Mouse (Mus musculus): ENCODE measurements at regions not wholly inside any gene's neighbourhood (a gene's known extent, or its start where the extent isn't known, plus 50 kb on each side); places are given as distances from the start of the nearest gene placed in this dataset.

GRCm38 (mm10) chr13:35229601-35230000 is 202.7 kb upstream of the Eci2 start:
- Histone ChIP-seq H3K4me3 (no peak overlapping the region), H3K27ac (no peak overlapping the region), H3K27me3 (ENCODE audit: low read depth, poor library complexity, severe bottlenecking) (no peaks in the 10 kb centered on the region), H3K4me1 (no peaks in the 10 kb centered on the region), H3K9me3 (replicated peaks) (no peaks in the 10 kb centered on the region), H3K36me3 (no peaks in the 10 kb centered on the region)
- 81% methylated on average over 2 of the region's 2 CpGs for WGBS
- no peak for DNase-seq (ENCODE audit: low spot score)

- Histone ChIP-seq H3K4me3 (no peak overlapping the region), H3K9me3 (replicated peaks) (no peaks in the 10 kb centered on the region), H3K4me1 (no peaks in the 10 kb centered on the region), H3K27ac (no peak overlapping the region), H3K27me3 (ENCODE audit: low read depth, poor library complexity, severe bottlenecking) (no peaks in the 10 kb centered on the region), H3K36me3 (no peaks in the 10 kb centered on the region)
- no peak for DNase-seq (ENCODE audit: low spot score)
- 100% methylated on average over 1 of the region's 1 CpGs for WGBS
Observed at GRCm38 (mm10) chr13:35233636-35234035, 206.7 kb upstream of the Eci2 start.

- H3K4me3 ChIP-seq = no peak overlapping the region
- H3K27ac ChIP-seq = no peak overlapping the region
- no peak for DNase-seq (ENCODE audit: low spot score)
- H3K4me1 ChIP-seq = no peaks in the 10 kb centered on the region
- WGBS = 75% methylated on average over 2 of the region's 2 CpGs
- no peaks in the 10 kb centered on the region for H3K9me3 ChIP-seq (replicated peaks)
- no peaks in the 10 kb centered on the region for H3K27me3 ChIP-seq (ENCODE audit: low read depth, poor library complexity, severe bottlenecking)
- H3K36me3 ChIP-seq = no peaks in the 10 kb centered on the region
Observed at GRCm38 (mm10) chr13:35241443-35241842, 214.5 kb upstream of the Eci2 start.

- no peaks in the 10 kb centered on the region for H3K9me3 ChIP-seq (replicated peaks)
- no peak for DNase-seq (ENCODE audit: low spot score)
Observed at GRCm38 (mm10) chr13:35243946-35244345, 217.1 kb upstream of the Eci2 start.

GRCm38 (mm10) chr13:35257386-35257785 is 230.5 kb upstream of the Eci2 start:
- H3K27ac ChIP-seq = no peak overlapping the region
- 92% methylated on average over 2 of the region's 2 CpGs for WGBS
- no peaks in the 10 kb centered on the region for H3K9me3 ChIP-seq (replicated peaks)
- no peaks in the 10 kb centered on the region for H3K4me1 ChIP-seq
- no peak for DNase-seq (ENCODE audit: low spot score)
- H3K27me3 ChIP-seq (ENCODE audit: low read depth, poor library complexity, severe bottlenecking) = no peaks in the 10 kb centered on the region
- no peaks in the 10 kb centered on the region for H3K36me3 ChIP-seq
- H3K4me3 ChIP-seq = no peak overlapping the region

More at GRCm38 (mm10) chr13:35243946-35244345, 217.1 kb upstream of the Eci2 start:
- Histone ChIP-seq H3K4me3 (no peak overlapping the region), H3K27ac (no peak overlapping the region), H3K4me1 (no peaks in the 10 kb centered on the region), H3K36me3 (no peaks in the 10 kb centered on the region), H3K27me3 (ENCODE audit: low read depth, poor library complexity, severe bottlenecking) (no peaks in the 10 kb centered on the region)

GRCm38 (mm10) chr13:35258720-35259119 is 231.8 kb upstream of the Eci2 start:
- WGBS = 86% methylated on average over 1 of the region's 1 CpGs
- H3K9me3 ChIP-seq (replicated peaks) = no peaks in the 10 kb centered on the region

GRCm38 (mm10) chr13:35283959-35284358 is 257.1 kb upstream of the Eci2 start:
- H3K27ac ChIP-seq = no peak overlapping the region
- no peaks in the 10 kb centered on the region for H3K27me3 ChIP-seq (ENCODE audit: low read depth, poor library complexity, severe bottlenecking)
- H3K36me3 ChIP-seq = no peaks in the 10 kb centered on the region
- no peaks in the 10 kb centered on the region for H3K4me1 ChIP-seq
- no peak overlapping the region for H3K4me3 ChIP-seq
- WGBS = 92% methylated on average over 1 of the region's 1 CpGs
- DNase-seq (ENCODE audit: low spot score) = no peak
- no peaks in the 10 kb centered on the region for H3K9me3 ChIP-seq (replicated peaks)

More at GRCm38 (mm10) chr13:35258720-35259119, 231.8 kb upstream of the Eci2 start:
- no peak overlapping the region for H3K27ac ChIP-seq
- H3K4me1 ChIP-seq = no peaks in the 10 kb centered on the region
- H3K4me3 ChIP-seq = no peak overlapping the region
- H3K27me3 ChIP-seq (ENCODE audit: low read depth, poor library complexity, severe bottlenecking) = no peaks in the 10 kb centered on the region
- H3K36me3 ChIP-seq = no peaks in the 10 kb centered on the region
- DNase-seq (ENCODE audit: low spot score) = no peak

- no peaks in the 10 kb centered on the region for H3K36me3 ChIP-seq
- no peak for DNase-seq (ENCODE audit: low spot score)
- no peak overlapping the region for H3K27ac ChIP-seq
- no peaks in the 10 kb centered on the region for H3K27me3 ChIP-seq (ENCODE audit: low read depth, poor library complexity, severe bottlenecking)
- no peak overlapping the region for H3K4me3 ChIP-seq
- no peaks in the 10 kb centered on the region for H3K4me1 ChIP-seq
- no peaks in the 10 kb centered on the region for H3K9me3 ChIP-seq (replicated peaks)
- 91% methylated on average over 1 of the region's 1 CpGs for WGBS
Observed at GRCm38 (mm10) chr13:35302088-35302487, 275.2 kb upstream of the Eci2 start.

- 95% methylated on average over 1 of the region's 1 CpGs for WGBS
- no peak overlapping the region for H3K27ac ChIP-seq
- DNase-seq (ENCODE audit: low spot score) = no peak
- H3K9me3 ChIP-seq (replicated peaks) = no peaks in the 10 kb centered on the region
- H3K4me3 ChIP-seq = no peak overlapping the region
- H3K36me3 ChIP-seq = no peaks in the 10 kb centered on the region
- no peaks in the 10 kb centered on the region for H3K27me3 ChIP-seq (ENCODE audit: low read depth, poor library complexity, severe bottlenecking)
- no peaks in the 10 kb centered on the region for H3K4me1 ChIP-seq
Observed at GRCm38 (mm10) chr13:35316772-35317171, 289.9 kb upstream of the Eci2 start.

- DNase-seq (ENCODE audit: low spot score) = no peak
- H3K36me3 ChIP-seq = no peaks in the 10 kb centered on the region
- H3K27ac ChIP-seq = no peak overlapping the region
- H3K27me3 ChIP-seq (ENCODE audit: low read depth, poor library complexity, severe bottlenecking) = no peaks in the 10 kb centered on the region
- H3K4me3 ChIP-seq = no peak overlapping the region
- H3K9me3 ChIP-seq (replicated peaks) = no peaks in the 10 kb centered on the region
- H3K4me1 ChIP-seq = no peaks in the 10 kb centered on the region
- WGBS = 75% methylated on average over 10 of the region's 10 CpGs
Observed at GRCm38 (mm10) chr13:35326682-35327242, 299.9 kb upstream of the Eci2 start.

- 77% methylated on average over 2 of the region's 2 CpGs for WGBS
Observed at GRCm38 (mm10) chr13:35328320-35328719, 301.4 kb upstream of the Eci2 start.

GRCm38 (mm10) chr13:35330926-35331325 is 304.0 kb upstream of the Eci2 start:
- Histone ChIP-seq H3K4me1 (no peaks in the 10 kb centered on the region), H3K36me3 (no peaks in the 10 kb centered on the region), H3K4me3 (no peak overlapping the region), H3K9me3 (replicated peaks) (no peaks in the 10 kb centered on the region), H3K27me3 (ENCODE audit: low read depth, poor library complexity, severe bottlenecking) (no peaks in the 10 kb centered on the region), H3K27ac (no peak overlapping the region)
- WGBS = 84% methylated on average over 1 of the region's 1 CpGs
- DNase-seq (ENCODE audit: low spot score) = no peak

More at GRCm38 (mm10) chr13:35328320-35328719, 301.4 kb upstream of the Eci2 start:
- no peak for DNase-seq (ENCODE audit: low spot score)
- Histone ChIP-seq H3K9me3 (replicated peaks) (no peaks in the 10 kb centered on the region), H3K27me3 (ENCODE audit: low read depth, poor library complexity, severe bottlenecking) (no peaks in the 10 kb centered on the region), H3K36me3 (no peaks in the 10 kb centered on the region), H3K27ac (no peak overlapping the region), H3K4me3 (no peak overlapping the region), H3K4me1 (no peaks in the 10 kb centered on the region)

- H3K4me1 ChIP-seq = no peaks in the 10 kb centered on the region
- H3K36me3 ChIP-seq = no peaks in the 10 kb centered on the region
- no peak overlapping the region for H3K27ac ChIP-seq
- DNase-seq (ENCODE audit: low spot score) = no peak
- WGBS = 88% methylated on average over 2 of the region's 2 CpGs
- H3K9me3 ChIP-seq (replicated peaks) = no peaks in the 10 kb centered on the region
- H3K4me3 ChIP-seq = no peak overlapping the region
- H3K27me3 ChIP-seq (ENCODE audit: low read depth, poor library complexity, severe bottlenecking) = no peaks in the 10 kb centered on the region
Observed at GRCm38 (mm10) chr13:35345507-35346129, 314.0 kb upstream of the Cdyl start.

- Histone ChIP-seq H3K4me1 (no peaks in the 10 kb centered on the region), H3K27me3 (ENCODE audit: low read depth, poor library complexity, severe bottlenecking) (no peaks in the 10 kb centered on the region), H3K4me3 (no peak overlapping the region), H3K9me3 (replicated peaks) (no peaks in the 10 kb centered on the region), H3K27ac (no peak overlapping the region), H3K36me3 (no peaks in the 10 kb centered on the region)
- no peak for DNase-seq (ENCODE audit: low spot score)
- WGBS = 78% methylated on average over 3 of the region's 3 CpGs
Observed at GRCm38 (mm10) chr13:35348283-35348682, 311.4 kb upstream of the Cdyl start.
